23 mouse cellular contexts compared by ENCODE assay signal in the genomic region with DNA sequence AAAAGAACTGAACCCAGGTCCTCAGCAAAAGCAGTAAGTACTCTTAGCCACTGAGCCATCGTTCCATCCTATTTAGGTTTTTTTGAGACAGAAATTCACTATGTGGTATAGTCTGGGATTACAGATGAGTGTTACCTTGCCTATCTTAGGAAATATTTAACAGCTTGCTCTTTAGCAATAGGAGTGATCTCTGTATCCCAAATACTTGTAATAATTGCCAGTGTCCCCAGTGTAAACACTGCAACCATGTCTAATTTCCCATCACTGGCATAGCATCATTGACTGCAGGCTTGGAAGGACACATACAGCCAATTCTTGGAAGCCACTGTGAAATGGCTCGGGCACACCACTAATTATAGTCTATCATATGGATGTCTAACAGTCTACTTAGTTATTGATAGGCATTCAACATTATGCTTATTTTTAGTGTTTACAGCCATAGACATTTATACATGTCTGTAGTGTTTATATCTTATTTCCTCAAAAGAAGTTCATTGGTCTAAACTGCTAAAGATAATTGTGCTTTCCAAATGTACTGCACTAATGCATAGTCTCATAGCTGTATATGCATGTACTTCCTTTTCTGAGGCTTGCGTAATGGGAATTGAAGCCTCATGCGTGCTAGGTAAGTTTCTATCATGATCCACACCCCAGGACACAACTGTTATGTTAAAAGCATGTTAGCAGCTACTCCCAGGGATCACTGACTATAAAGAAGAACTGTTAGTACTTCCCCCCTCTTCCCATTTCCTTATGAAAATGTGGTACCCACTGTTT.
"Had no signal": no experiment of that assay in that cellular context is flagged by ENCODE, and none has a peak within 500 bp of the region (broad histone marks: within the 10 kb centered on the region; RNA-seq: fewer than 3 reads in every experiment).

No protein-coding gene starts in this region.

- H3K9ac ChIP-seq: heart, embryonic 13.5 days; heart, embryonic 15.5 days; hindbrain, embryonic 13.5 days; intestine, embryonic 15.5 days; kidney, embryonic 15.5 days; limb, embryonic 12.5 days; liver, embryonic 13.5 days had no signal

- H3K4me3 ChIP-seq: gastrocnemius, adult 2 months; heart, adult 2 months; heart, embryonic 13.5 days; heart, embryonic 15.5 days; hindbrain, embryonic 13.5 days; intestine, embryonic 15.5 days; kidney, embryonic 15.5 days; layer of hippocampus, adult 2 months; left cerebral cortex, adult 2 months; limb, embryonic 10.5 days; limb, embryonic 12.5 days; liver, embryonic 13.5 days had no signal

- H3K9me3 ChIP-seq: heart, embryonic 15.5 days; hindbrain, embryonic 13.5 days; intestine, embryonic 15.5 days; kidney, embryonic 15.5 days; limb, embryonic 10.5 days; liver, embryonic 13.5 days had no signal

- H3K4me1 ChIP-seq: heart, embryonic 13.5 days; heart, embryonic 15.5 days; hindbrain, embryonic 13.5 days; intestine, embryonic 15.5 days; limb, embryonic 10.5 days had no signal

- DNase-seq: gastrocnemius, adult 2 months; gastrocnemius, postnatal 10 days; gastrocnemius, postnatal 25 days; heart, adult 11 months; heart, adult 2 months; heart, postnatal 14 days; heart, postnatal 36 days; kidney, adult 18-20 months; kidney, postnatal 10 days; kidney, postnatal 25 days; liver, embryonic 13.5 days had no signal

- H3K27ac ChIP-seq: gastrocnemius, adult 2 months; heart, adult 2 months; heart, embryonic 13.5 days; heart, embryonic 15.5 days; hindbrain, embryonic 13.5 days; intestine, embryonic 15.5 days; layer of hippocampus, adult 2 months; left cerebral cortex, adult 2 months; limb, embryonic 10.5 days; limb, embryonic 12.5 days; liver, embryonic 13.5 days had no signal

- H3K36me3 ChIP-seq: heart, embryonic 13.5 days; heart, embryonic 15.5 days; hindbrain, embryonic 13.5 days; intestine, embryonic 15.5 days; kidney, embryonic 15.5 days; limb, embryonic 10.5 days; limb, embryonic 12.5 days; liver, embryonic 13.5 days had no signal

- ATAC-seq: hindbrain, embryonic 16.5 days; inflammation-experienced regulatory T-cells, adult 6 months had no signal

- H3K4me2 ChIP-seq: heart, embryonic 11.5 days; heart, embryonic 13.5 days; heart, embryonic 15.5 days; hindbrain, embryonic 13.5 days; intestine, embryonic 15.5 days; kidney, embryonic 15.5 days; limb, embryonic 12.5 days; liver, embryonic 13.5 days had no signal

- H3K27me3 ChIP-seq: heart, embryonic 13.5 days; heart, embryonic 15.5 days; hindbrain, embryonic 13.5 days; intestine, embryonic 15.5 days; kidney, embryonic 15.5 days; limb, embryonic 12.5 days; liver, embryonic 13.5 days had no signal
